Mouse (Mus musculus): Measurements from ENCODE around the gene Ugt3a1. TPM values are rescaled to one million over a fixed set of nuclear protein-coding genes. Genes with fewer than 3 reads are reported as not detected.

Gene Ugt3a1
- polyA plus RNA-seq (2012; rRNA removed), result not detected in 2 replicates

DNA sequence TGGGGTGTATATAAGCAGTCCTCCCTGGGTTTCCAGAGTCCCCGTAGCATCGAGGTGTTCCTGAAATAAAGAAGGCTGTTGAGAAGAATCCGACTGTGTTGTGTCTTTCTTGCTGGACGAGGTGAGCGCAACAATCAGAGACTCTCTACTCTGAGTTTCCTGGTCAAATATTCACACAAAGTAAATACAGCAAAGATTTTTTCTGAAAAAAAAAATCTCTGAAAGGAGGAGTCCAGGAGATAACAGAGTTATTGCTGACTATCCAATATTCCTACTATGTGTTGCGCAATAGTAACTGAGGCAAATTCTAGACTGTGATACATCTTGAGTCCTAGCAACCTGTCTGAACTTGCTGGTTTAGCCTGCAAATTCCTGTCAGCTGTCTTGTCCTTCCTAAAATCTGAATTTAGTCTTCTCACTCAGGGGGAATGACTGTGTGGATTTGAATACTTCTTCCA lies at the start of gene Ugt3a1:
Ugt3a1 (plus strand) TSS at position 51 of the 458 bp plus-strand sequence.

DNA sequence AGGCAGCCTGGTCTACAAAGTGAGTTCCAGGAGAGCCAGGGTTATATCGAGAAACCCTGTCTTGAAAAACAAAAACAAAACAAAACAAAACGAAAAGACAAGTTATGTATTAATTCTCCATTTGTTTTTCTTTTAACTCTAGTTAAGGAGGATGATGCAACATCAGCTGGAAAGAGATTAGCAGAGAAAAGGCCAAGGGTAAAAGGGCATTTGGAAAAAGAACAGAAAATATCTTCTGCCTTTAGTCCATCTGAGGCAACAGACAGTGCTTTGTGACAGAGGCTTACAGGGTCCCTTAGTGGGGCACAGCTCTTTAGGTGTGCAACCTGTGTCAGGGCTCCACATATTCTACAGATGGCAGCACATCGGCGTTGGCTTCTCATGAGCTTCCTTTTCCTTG lies 58.7 kb downstream of the Ugt3a1 start, which contains the start of gene Ugt3a2:
Ugt3a2 (plus strand) TSS at position 210 of the 400 bp plus-strand sequence.

Other genes with a start within 250 kb of the Ugt3a1 start
- 41.0 and 44.6 TPM in 2 replicates for gene Nadk2, start 205.6 kb upstream of the Ugt3a1 start, polyA plus RNA-seq (2012; rRNA removed)
- gene Lmbrd2, start 136.3 kb upstream of the Ugt3a1 start, polyA plus RNA-seq (2012; rRNA removed), result 10.6 and 11.0 TPM in 2 replicates
- 18.8 and 20.8 TPM in 2 replicates for gene Skp2, start 121.5 kb upstream of the Ugt3a1 start, polyA plus RNA-seq (2012; rRNA removed)
- not detected in 2 replicates for gene Ugt3a2, start 58.7 kb downstream of the Ugt3a1 start, polyA plus RNA-seq (2012; rRNA removed)
- gene Capsl, start 159.1 kb downstream of the Ugt3a1 start, polyA plus RNA-seq (2012; rRNA removed), result 1.3 and 1.5 TPM in 2 replicates

Data from central nervous system, embryonic 14 days (tissue).